Comparison of ENCODE assay signal across 28 mouse cellular contexts in genomic region chr9:50942711-50943110, GRCm38 (mm10).
"Had no signal": no experiment of that assay in that cellular context is flagged by ENCODE, and none has a peak within 500 bp of the region (broad histone marks: within the 10 kb centered on the region; RNA-seq: fewer than 3 reads in every experiment).

No protein-coding gene starts in this region.

- H3K9ac ChIP-seq: heart, embryonic 13.5 days; heart, embryonic 15.5 days; hindbrain, embryonic 13.5 days; hindbrain, embryonic 15.5 days; kidney, embryonic 15.5 days; limb, embryonic 12.5 days; liver, embryonic 13.5 days; liver, embryonic 15.5 days had no signal

- H3K27ac ChIP-seq: gastrocnemius, adult 2 months; heart, adult 2 months; heart, embryonic 13.5 days; heart, embryonic 15.5 days; hindbrain, embryonic 13.5 days; hindbrain, embryonic 15.5 days; hindbrain, postnatal 0 days; kidney, embryonic 15.5 days; kidney, postnatal 0 days; left cerebral cortex, adult 2 months; limb, embryonic 10.5 days; limb, embryonic 12.5 days; liver, embryonic 13.5 days; liver, embryonic 15.5 days had no signal

- H3K9me3 ChIP-seq: heart, embryonic 13.5 days; heart, embryonic 15.5 days; hindbrain, embryonic 15.5 days; kidney, embryonic 15.5 days; limb, embryonic 10.5 days; limb, embryonic 12.5 days; liver, embryonic 13.5 days; liver, embryonic 15.5 days had no signal

- H3K4me3 ChIP-seq: gastrocnemius, adult 2 months; heart, adult 2 months; heart, embryonic 13.5 days; heart, embryonic 15.5 days; hindbrain, embryonic 13.5 days; hindbrain, embryonic 15.5 days; kidney, embryonic 15.5 days; left cerebral cortex, adult 2 months; limb, embryonic 10.5 days; limb, embryonic 12.5 days; liver, embryonic 13.5 days; liver, embryonic 15.5 days had no signal

- DNase-seq: gastrocnemius, adult 2 months; gastrocnemius, postnatal 10 days; gastrocnemius, postnatal 25 days; heart, adult 11 months; heart, adult 2 months; heart, postnatal 14 days; heart, postnatal 36 days; kidney, adult 11 months; kidney, adult 2 months; kidney, adult 9 months; kidney, postnatal 14 days; kidney, postnatal 36 days; liver; liver, embryonic 13.5 days had no signal

- H3K4me1 ChIP-seq: heart, embryonic 13.5 days; heart, embryonic 15.5 days; hindbrain, embryonic 13.5 days; hindbrain, embryonic 15.5 days; kidney, embryonic 15.5 days; limb, embryonic 12.5 days had no signal

- ATAC-seq: hindbrain, postnatal 0 days; intestine, embryonic 16.5 days had no signal

- H3K27me3 ChIP-seq: heart, embryonic 13.5 days; heart, embryonic 15.5 days; hindbrain, embryonic 13.5 days; hindbrain, embryonic 15.5 days; kidney, embryonic 15.5 days; limb, embryonic 12.5 days; liver, embryonic 13.5 days; liver, embryonic 15.5 days had no signal

- H3K4me2 ChIP-seq: heart, embryonic 11.5 days; heart, embryonic 13.5 days; heart, embryonic 15.5 days; hindbrain, embryonic 13.5 days; hindbrain, embryonic 15.5 days; kidney, embryonic 15.5 days; limb, embryonic 12.5 days; liver, embryonic 11.5 days; liver, embryonic 13.5 days; liver, embryonic 15.5 days had no signal

- H3K36me3 ChIP-seq: heart, embryonic 13.5 days; heart, embryonic 15.5 days; hindbrain, embryonic 13.5 days; hindbrain, embryonic 15.5 days; kidney, embryonic 15.5 days; limb, embryonic 10.5 days; limb, embryonic 12.5 days had no signal
